Mouse (Mus musculus) kidney, postnatal 10 days (tissue): ENCODE measurements around the gene Tbl1xr1.

Experiments used
- DNase-seq: peaks from one replicate; pipeline ENCODE4 v3.0.0; 2021; ENCODE audit warnings: mixed read lengths

Tbl1xr1 gene

GRCm38 (mm10) chr3:22223023-22223422 is 146.6 kb downstream of the Tbl1xr1 start:
- DNase-seq = no peak

GRCm38 (mm10) chr3:22228052-22228451 is 151.6 kb downstream of the Tbl1xr1 start:
- no peak for DNase-seq

GRCm38 (mm10) chr3:22230635-22231034 is 154.2 kb downstream of the Tbl1xr1 start:
- no peak for DNase-seq

GRCm38 (mm10) chr3:22238106-22238900 is 161.9 kb downstream of the Tbl1xr1 start:
- DNase-seq = peak; percentile 21
